Mouse (Mus musculus) G1E (cell line): ENCODE data around the gene Colgalt2.

Experiments used
- CTCF ChIP-seq: IDR thresholded peaks from 2 replicates; pipeline ENCODE4 v1.5.1; 2012; ENCODE audit warnings: low read depth, low read length, inconsistent platforms, mixed read lengths
- POLR2AphosphoS5 ChIP-seq: IDR thresholded peaks from 2 replicates; pipeline ENCODE4 v1.6.1; 2012; ENCODE audit warnings: low read depth, low read length, inconsistent platforms; ENCODE audit not compliant: insufficient replicate concordance

DNA sequence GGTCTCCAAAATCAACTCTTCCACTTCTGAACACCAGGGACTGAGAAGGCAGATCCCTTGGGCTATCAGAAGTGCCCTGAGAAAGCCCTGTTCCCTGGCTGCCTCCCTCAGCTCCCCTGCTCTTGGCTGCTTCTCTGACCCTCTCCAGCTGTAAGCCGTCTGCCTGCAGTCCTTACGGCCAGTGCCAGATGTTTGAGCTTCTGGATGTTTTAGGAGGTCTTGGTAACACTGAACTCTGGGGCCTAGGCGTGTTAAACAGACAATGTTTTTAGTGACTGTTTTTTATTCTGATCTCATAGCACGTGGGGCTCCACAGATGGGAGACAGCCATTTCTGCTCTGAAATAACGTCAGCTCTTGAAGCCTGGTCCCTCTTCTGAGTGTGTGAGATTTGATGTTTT lies 18.0 kb downstream of the Colgalt2 start:
- no peak for TF ChIP-seq POLR2AphosphoS5
- no peak for TF ChIP-seq CTCF
